Mouse (Mus musculus): ENCODE measurements at regions not wholly inside any gene's neighbourhood (a gene's known extent, or its start where the extent isn't known, plus 50 kb on each side); places are given as distances from the start of the nearest gene placed in this dataset.

- no peak for TF ChIP-seq CTCF (IDR thresholded peaks at IDR 0.05; ENCODE audit: low read depth)
- TF ChIP-seq EP300 (IDR thresholded peaks at IDR 0.05; ENCODE audit: low read depth) = no peak
These were observed 355.2 kb upstream of the Kcnab2 start for GRCm38 (mm10) chr4:152832757-152833363.
